8 mouse cellular contexts compared by ENCODE assay signal in the genomic region with DNA sequence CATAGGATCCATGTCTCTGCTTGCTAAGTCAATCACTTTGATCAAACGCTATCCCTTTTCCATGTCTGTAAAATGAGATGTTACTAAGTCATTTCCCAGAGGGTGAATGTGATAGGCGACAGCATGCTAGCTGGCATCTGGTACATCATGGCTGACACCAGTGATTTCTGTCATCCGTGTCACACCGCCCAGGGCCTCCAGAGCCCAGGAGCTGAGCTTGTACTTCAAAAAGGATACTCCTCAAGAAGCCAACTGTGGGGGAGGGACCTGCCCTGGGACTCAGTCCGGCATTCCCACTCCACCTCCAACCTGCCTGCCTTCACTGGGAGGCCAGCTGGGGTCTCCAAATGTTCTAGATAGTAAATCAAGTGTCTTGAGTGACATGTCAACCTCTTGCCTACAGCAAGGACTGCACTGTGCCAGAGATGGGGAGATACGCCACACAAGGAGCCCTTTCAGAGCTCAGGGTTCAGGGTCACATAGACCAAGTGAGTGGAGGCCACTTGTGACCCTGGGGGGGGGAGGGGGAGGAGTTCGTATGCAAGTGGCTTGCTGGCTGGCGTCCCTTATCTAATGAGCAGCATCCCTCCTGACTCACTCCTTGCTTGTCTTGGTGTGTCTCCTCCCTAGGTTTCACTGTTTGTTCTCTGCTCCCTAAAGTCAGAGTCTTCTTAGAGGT. TPM values are rescaled to one million over a fixed set of nuclear protein-coding genes. Genes with fewer than 3 reads are reported as not detected.
DNase-seq lines count a peak whose midpoint lies in the region; ATAC-seq and TF ChIP-seq lines count a peak whose summit lies in the region.

No protein-coding gene starts in this region.

- no peak for ATAC-seq in lung, embryonic 14.5 days (ENCODE audit: insufficient read depth)
- peak; percentile 51 for ATAC-seq in erythroblast, adult 5-6 weeks (replicated peaks; ENCODE audit: low FRiP score, poor library complexity, severe bottlenecking)
- ATAC-seq in activated CD4-positive, CD25-positive, alpha-beta regulatory T cell, adult 4 months = no peak

- peak; percentile 33 for DNase-seq in lung, embryonic 14.5 days
- no peak for DNase-seq in lung, adult 18-20 months
- DNase-seq in liver = peak; percentile 94
- peak; percentile 64 for DNase-seq in spleen, postnatal 10 days (ENCODE audit: low spot score in 2 of 2)
- no peak for DNase-seq in cerebellum, postnatal 36 days
- no peak for DNase-seq in layer of hippocampus, adult 11-12 months (ENCODE audit: low spot score)

- peak overlapping the region; percentile 24; the same call in 1 of the 2 replicates for H3K27ac ChIP-seq in lung, embryonic 14.5 days (ENCODE audit: low read depth)

- no peak for TF ChIP-seq CTCF in lung, embryonic 14.5 days (IDR thresholded peaks at IDR 0.05; ENCODE audit: low read depth)

- H3K4me2 ChIP-seq in lung, embryonic 14.5 days = peak overlapping the region; percentile 97

- 41% methylated on average over 8 of the region's 8 CpGs for WGBS in lung, embryonic 14.5 days

- peaks cover 23% of the 10 kb centered on the region for H3K4me1 ChIP-seq in lung, embryonic 14.5 days (ENCODE audit: insufficient read depth)

- H3K9ac ChIP-seq in lung, embryonic 14.5 days = peak overlapping the region; percentile 75; the same call in 1 of the 2 replicates

- no peaks in the 10 kb centered on the region for H3K36me3 ChIP-seq in lung, embryonic 14.5 days (ENCODE audit: insufficient read depth)

- peak overlapping the region; percentile 74 for H3K4me3 ChIP-seq in lung, embryonic 14.5 days (ENCODE audit: low read depth, low read length)

- no peaks in the 10 kb centered on the region for H3K27me3 ChIP-seq in lung, embryonic 14.5 days (ENCODE audit: insufficient read depth, low read length)

- H3K9me3 ChIP-seq in lung, embryonic 14.5 days (ENCODE audit: low read depth, low read length) = no peaks in the 10 kb centered on the region

RNA-seq across cellular contexts. Expression of a gene that starts 1.7 kb away (rescaled TPM):
- polyA plus RNA-seq in lung, embryonic 14.5 days (2014; fragmentation: Nextera tagmentation; extraction: Ambion mirVana) = 29.9 and 31.0 TPM in 2 replicates
- 102 and 114 TPM in 2 replicates for total RNA-seq in erythroblast, adult 5-6 weeks (2015; ENCODE audit: low replicate concordance)
- 96.2 and 117 TPM in 2 replicates for total RNA-seq in erythroblast, adult 5-6 weeks (2017; ENCODE audit: low replicate concordance)
- polyA plus RNA-seq in activated CD4-positive, CD25-positive, alpha-beta regulatory T cell, adult 4 months (2017; shearing (Covaris generic)) = 10 to 100 TPM in 1 of 2 experiments, 1 to 10 TPM in 1; 8.5 to 10.6 TPM

RNA-seq across cellular contexts. Expression of a gene that starts 23.3 kb away (rescaled TPM):
- 161 and 165 TPM in 2 replicates for polyA plus RNA-seq in lung, embryonic 14.5 days (2014; fragmentation: Nextera tagmentation; extraction: Ambion mirVana)
- total RNA-seq in erythroblast, adult 5-6 weeks (2015; ENCODE audit: low replicate concordance) = 15.7 and 23.2 TPM in 2 replicates
- 31.3 and 38.8 TPM in 2 replicates for total RNA-seq in erythroblast, adult 5-6 weeks (2017; ENCODE audit: low replicate concordance)
- 10 to 100 TPM; 14.6 to 18.4 TPM for polyA plus RNA-seq in activated CD4-positive, CD25-positive, alpha-beta regulatory T cell, adult 4 months (2017; shearing (Covaris generic))

RNA-seq across cellular contexts. Expression of a gene that starts 23.4 kb away (rescaled TPM):
- polyA plus RNA-seq in lung, embryonic 14.5 days (2014; fragmentation: Nextera tagmentation; extraction: Ambion mirVana) = 50.2 and 53.9 TPM in 2 replicates
- 5.6 and 10.0 TPM in 2 replicates for total RNA-seq in erythroblast, adult 5-6 weeks (2015; ENCODE audit: low replicate concordance)
- 6.3 and 7.5 TPM in 2 replicates for total RNA-seq in erythroblast, adult 5-6 weeks (2017; ENCODE audit: low replicate concordance)
- 10 to 100 TPM; 32.3 to 35.7 TPM for polyA plus RNA-seq in activated CD4-positive, CD25-positive, alpha-beta regulatory T cell, adult 4 months (2017; shearing (Covaris generic))

RNA-seq across cellular contexts. Expression of a gene that starts 46.5 kb away (rescaled TPM):
- 2.6 and 2.7 TPM in 2 replicates for polyA plus RNA-seq in lung, embryonic 14.5 days (2014; fragmentation: Nextera tagmentation; extraction: Ambion mirVana)
- total RNA-seq in erythroblast, adult 5-6 weeks (2015; ENCODE audit: low replicate concordance) = 1.0 and 2.5 TPM in 2 replicates
- 0.56 and 1.3 TPM in 2 replicates for total RNA-seq in erythroblast, adult 5-6 weeks (2017; ENCODE audit: low replicate concordance)
- 1 to 10 TPM; 7.8 to 9.3 TPM for polyA plus RNA-seq in activated CD4-positive, CD25-positive, alpha-beta regulatory T cell, adult 4 months (2017; shearing (Covaris generic))

Comparison
In these comparisons a context has a peak if more than half of its experiments do, and no peak if none do; other contexts are left out.
1. DNase-seq: peak in lung, embryonic 14.5 days (single experiment), liver (single experiment) and spleen, postnatal 10 days (2 of 2); none in lung, adult 18-20 months (0 of 2), cerebellum, postnatal 36 days (0 of 2) and layer of hippocampus, adult 11-12 months (single experiment).